Mouse (Mus musculus): ENCODE data around the gene Sycp3.

- TF ChIP-seq POLR2A (IDR thresholded peaks at IDR 0.05; ENCODE audit: insufficient read depth, low read depth, low read length) (no peak), CTCF (IDR thresholded peaks at IDR 0.05; ENCODE audit: insufficient read depth, low read depth, low read length) (no peak)
Observed at GRCm38 (mm10) chr10:88503421-88504314, 44.3 kb downstream of the Sycp3 start, which contains the start of gene Chpt1.
